ENCODE assay signal across 29 mouse cellular contexts in genomic region chr19:24168531-24168930, GRCm38 (mm10). TPM values are rescaled to one million over a fixed set of nuclear protein-coding genes. Genes with fewer than 3 reads are reported as not detected.
DNase-seq lines count a peak whose midpoint lies in the region; ATAC-seq and TF ChIP-seq lines count a peak whose summit lies in the region.
"Had no signal": no experiment of that assay in that cellular context is flagged by ENCODE, and none has a peak within 500 bp of the region (broad histone marks: within the 10 kb centered on the region; RNA-seq: fewer than 3 reads in every experiment).

No protein-coding gene starts in this region.

- ATAC-seq in heart, embryonic 14.5 days (ENCODE audit: insufficient number of reproducible peaks, insufficient read depth, low FRiP score, low read depth): no peak
- peak; percentile 37 for ATAC-seq in lung, postnatal 0 days
- ATAC-seq: forebrain, embryonic 14.5 days; hindbrain, embryonic 16.5 days; intestine, embryonic 15.5 days; midbrain, embryonic 15.5 days had no signal

- 32% methylated on average over 10 of the region's 10 CpGs for WGBS in heart, embryonic 14.5 days
- 55% methylated on average over 10 of the region's 10 CpGs for WGBS in lung, postnatal 0 days

- H3K4me2 ChIP-seq in heart, embryonic 14.5 days (ENCODE audit: low read length): peak overlapping the region; percentile 50
- 0 out of 2 replicates have a peak overlapping the region, but pooled peaks have one; percentile 3 for H3K4me2 ChIP-seq in lung, postnatal 0 days (replicated peaks; ENCODE audit: low read depth, low read length)
- H3K4me2 ChIP-seq: embryonic facial prominence, embryonic 12.5 days; intestine, embryonic 15.5 days; limb, embryonic 13.5 days; liver, embryonic 11.5 days; midbrain, embryonic 15.5 days; neural tube, embryonic 15.5 days had no signal

- H3K27me3 ChIP-seq in heart, embryonic 14.5 days (ENCODE audit: control insufficient read depth, insufficient read depth, low read length): no peaks in the 10 kb centered on the region
- no peaks in the 10 kb centered on the region for H3K27me3 ChIP-seq in lung, postnatal 0 days (replicated peaks; ENCODE audit: insufficient read depth, low read length)
- H3K27me3 ChIP-seq: embryonic facial prominence, embryonic 12.5 days; intestine, embryonic 15.5 days; limb, embryonic 13.5 days; midbrain, embryonic 15.5 days; neural tube, embryonic 15.5 days had no signal

- H3K4me1 ChIP-seq in heart, embryonic 14.5 days (ENCODE audit: control insufficient read depth in 2 of 2, insufficient read depth in 2 of 2, low read length in 2 of 2): peaks cover 33 to 64% of the 10 kb centered on the region in 2 experiments
- H3K4me1 ChIP-seq in lung, postnatal 0 days (ENCODE audit: insufficient read depth, low read depth, low read length): peaks cover 37% of the 10 kb centered on the region; the same call in 1 of the 2 replicates

- H3K27ac ChIP-seq in heart, embryonic 14.5 days (replicated peaks in 1 of 2; ENCODE audit: control insufficient read depth in 1 of 2, insufficient read depth in 1 of 2, low read depth in 2 of 2, low read length in 2 of 2): peak overlapping the region; percentile 35 to 75
- peak overlapping the region; percentile 93 for H3K27ac ChIP-seq in lung, postnatal 0 days (ENCODE audit: low read length)
- H3K27ac ChIP-seq: embryonic facial prominence, embryonic 12.5 days; intestine, embryonic 15.5 days; limb, embryonic 13.5 days; midbrain, embryonic 10.5 days; midbrain, embryonic 15.5 days; neural tube, embryonic 15.5 days had no signal

- H3K9me3 ChIP-seq in heart, embryonic 14.5 days (ENCODE audit: control insufficient read depth, low read length): no peaks in the 10 kb centered on the region
- H3K9me3 ChIP-seq in lung, postnatal 0 days (ENCODE audit: low read length): no peaks in the 10 kb centered on the region
- H3K9me3 ChIP-seq: embryonic facial prominence, embryonic 12.5 days; intestine, embryonic 15.5 days; limb, embryonic 13.5 days; midbrain, embryonic 10.5 days; midbrain, embryonic 15.5 days; neural tube, embryonic 15.5 days had no signal

- H3K4me3 ChIP-seq in heart, embryonic 14.5 days (ENCODE audit: control insufficient read depth in 1 of 2, insufficient read depth in 1 of 2, low read depth in 1 of 2, low read length in 2 of 2): peak overlapping the region in 1 of 2 experiments; percentile 6; a peak in 1 of 4 replicates
- no peak overlapping the region for H3K4me3 ChIP-seq in lung, postnatal 0 days (ENCODE audit: low read depth, low read length)
- H3K4me3 ChIP-seq: embryonic facial prominence, embryonic 12.5 days; intestine, embryonic 15.5 days; limb, embryonic 13.5 days; midbrain, embryonic 10.5 days; midbrain, embryonic 15.5 days; neural tube, embryonic 15.5 days had no signal

- intact Hi-C loops in heart, postnatal 14 days (cut with DNase I): no loop called here
- intact Hi-C loops in left cerebral cortex, postnatal 4 days (cut with DNase I): no loop called here

- DNase-seq in heart, postnatal 14 days: no peak
- DNase-seq in lung, adult 18-20 months: peak; percentile 41 to 64
- DNase-seq in lung, postnatal 14 days: no peak
- peak; percentile 74 for DNase-seq in lung, postnatal 0 days (ENCODE audit: low spot score)
- DNase-seq in lung, postnatal 4 days: peak; percentile 31 to 54
- DNase-seq in MN1 (ENCODE audit: low spot score): no peak
- DNase-seq in left cerebral cortex, postnatal 4 days: no peak
- DNase-seq: adrenal gland, postnatal 14 days; B cell, adult 2 months; cerebellum, adult 11 months; cerebellum, adult 9-10 months; cerebellum, postnatal 36 days; embryo, embryonic 11 days; gastrocnemius, postnatal 14 days; kidney, adult 9 months; kidney, postnatal 10 days; retina, postnatal 1 day; right cerebral cortex, postnatal 14 days; thymus, postnatal 14 days had no signal

- peak; percentile 91 for TF ChIP-seq EP300 in lung, postnatal 0 days (IDR thresholded peaks at IDR 0.05)

- peak overlapping the region; percentile 30; the same call in 1 of the 2 replicates for H3K9ac ChIP-seq in heart, embryonic 14.5 days (ENCODE audit: low read length)
- H3K9ac ChIP-seq in lung, postnatal 0 days (replicated peaks; ENCODE audit: low read depth): no peak overlapping the region
- H3K9ac ChIP-seq: embryonic facial prominence, embryonic 12.5 days; intestine, embryonic 15.5 days; limb, embryonic 13.5 days; midbrain, embryonic 15.5 days; neural tube, embryonic 15.5 days had no signal

- TF ChIP-seq CTCF in lung, postnatal 0 days (IDR thresholded peaks at IDR 0.05): no peak

- H3K36me3 ChIP-seq in heart, embryonic 14.5 days (ENCODE audit: control insufficient read depth, insufficient read depth, low read length): no peaks in the 10 kb centered on the region
- H3K36me3 ChIP-seq in lung, postnatal 0 days (ENCODE audit: insufficient read depth, low read length): no peaks in the 10 kb centered on the region
- H3K36me3 ChIP-seq: embryonic facial prominence, embryonic 12.5 days; intestine, embryonic 15.5 days; limb, embryonic 13.5 days; midbrain, embryonic 10.5 days; midbrain, embryonic 15.5 days; neural tube, embryonic 15.5 days had no signal

RNA-seq across cellular contexts. Expression of gene Tjp2, which starts 56.3 kb away (rescaled TPM):
- 22.7 and 23.2 TPM in 2 replicates for polyA plus RNA-seq in heart, embryonic 14.5 days (2014; fragmentation: Nextera tagmentation; extraction: Ambion mirVana)
- 10 to 100 TPM; 20.3 to 23.1 TPM for total RNA-seq in heart, postnatal 14 days (2021)
- 37.8 and 48.3 TPM in 2 replicates for polyA plus RNA-seq in lung, postnatal 0 days (2015; fragmentation: Nextera tagmentation; extraction: Ambion mirVana)
- total RNA-seq in left cerebral cortex, postnatal 4 days (2021): 10 to 100 TPM; 19.0 to 20.3 TPM

Comparison
In these comparisons a context has a peak if more than half of its experiments do, and no peak if none do; other contexts are left out.
1. DNase-seq: peak in lung, adult 18-20 months (2 of 2), lung, postnatal 0 days (single experiment) and lung, postnatal 4 days (2 of 2); none in heart, postnatal 14 days (0 of 2), lung, postnatal 14 days (single experiment), MN1 (single experiment) and left cerebral cortex, postnatal 4 days (single experiment).